Comparison of ENCODE assay signal across 8 mouse cellular contexts in genomic region chr7:67371891-67372672, GRCm38 (mm10). TPM values are rescaled to one million over a fixed set of nuclear protein-coding genes. Genes with fewer than 3 reads are reported as not detected.
DNase-seq lines count a peak whose midpoint lies in the region; ATAC-seq and TF ChIP-seq lines count a peak whose summit lies in the region.

No protein-coding gene starts in this region.

- H3K27ac ChIP-seq in lung, postnatal 0 days (ENCODE audit: low read length) = peak overlapping the region; percentile 98

- peak; percentile 22 for DNase-seq in G1E (ENCODE audit: low spot score)
- DNase-seq in cerebellum, postnatal 14 days = peak; percentile 54 to 64
- DNase-seq in heart, adult 18-20 months = peak; percentile 52 to 62
- DNase-seq in kidney, adult 18-20 months = peak; percentile 46
- DNase-seq in lung, postnatal 0 days (ENCODE audit: low spot score) = peak; percentile 48
- peak; percentile 19 to 25 for DNase-seq in spleen, postnatal 36 days (ENCODE audit: low spot score in 2 of 2)
- DNase-seq in frontal cortex, adult 2 months (ENCODE audit: extremely low spot score in 1 of 2, low spot score in 1 of 2) = no peak

- under 1% methylated on average over 31 of the region's 75 CpGs for WGBS in lung, postnatal 0 days

- ATAC-seq in G1E (ENCODE audit: extremely low read depth, insufficient number of reproducible peaks, low FRiP score, poor library complexity, severe bottlenecking) = no peak
- ATAC-seq in lung, postnatal 0 days = peak; percentile 40

- H3K4me1 ChIP-seq in G1E (ENCODE audit: insufficient read depth, low read depth, low read length) = peaks cover 23% of the 10 kb centered on the region
- peaks cover 13% of the 10 kb centered on the region; the same call in 1 of the 2 replicates for H3K4me1 ChIP-seq in lung, postnatal 0 days (ENCODE audit: insufficient read depth, low read depth, low read length)

- TF ChIP-seq EP300 in lung, postnatal 0 days (IDR thresholded peaks at IDR 0.05) = no peak

- no peaks in the 10 kb centered on the region for H3K9me3 ChIP-seq in G1E (replicated peaks)
- H3K9me3 ChIP-seq in lung, postnatal 0 days (ENCODE audit: low read length) = no peaks in the 10 kb centered on the region

- peak overlapping the region; percentile 81 for H3K4me2 ChIP-seq in lung, postnatal 0 days (replicated peaks; ENCODE audit: low read depth, low read length)

- H3K79me2 ChIP-seq in C2C12 (ENCODE audit: control insufficient read depth, insufficient read depth) = peaks cover 52% of the 10 kb centered on the region

- peak overlapping the region; percentile 87 for H3ac ChIP-seq in C2C12 (ENCODE audit: control insufficient read depth, insufficient read length, low read depth)

- H3K9ac ChIP-seq in lung, postnatal 0 days (replicated peaks; ENCODE audit: low read depth) = peak overlapping the region; percentile 98

- H3K79me3 ChIP-seq in C2C12 (ENCODE audit: low read depth) = peaks cover 48% of the 10 kb centered on the region

- no peak for TF ChIP-seq CTCF in C2C12 (IDR thresholded peaks at IDR 0.05; ENCODE audit: control insufficient read depth, insufficient read depth, insufficient read length)
- TF ChIP-seq CTCF in G1E (IDR thresholded peaks at IDR 0.05; ENCODE audit: low read depth, low read length) = no peak
- TF ChIP-seq CTCF in lung, postnatal 0 days (IDR thresholded peaks at IDR 0.05) = no peak

- H3K27me3 ChIP-seq in C2C12 (ENCODE audit: control insufficient read depth, insufficient read depth, insufficient read length) (no peaks in the 10 kb centered on the region), G1E (ENCODE audit: insufficient read depth, low read length) (peaks cover 22% of the 10 kb centered on the region)
- H3K27me3 ChIP-seq in lung, postnatal 0 days (replicated peaks; ENCODE audit: insufficient read depth, low read length) = no peaks in the 10 kb centered on the region

- H3K36me3 ChIP-seq in C2C12 (ENCODE audit: control insufficient read depth, insufficient read depth) (no peaks in the 10 kb centered on the region), G1E (replicated peaks) (no peaks in the 10 kb centered on the region)
- no peaks in the 10 kb centered on the region for H3K36me3 ChIP-seq in lung, postnatal 0 days (ENCODE audit: insufficient read depth, low read length)

- H3K4me3 ChIP-seq in C2C12 (ENCODE audit: insufficient read depth, poor library complexity, severe bottlenecking) (peak overlapping the region; percentile 75), G1E (ENCODE audit: low read depth, low read length) (peak overlapping the region; percentile 83)
- peak overlapping the region; percentile 92 for H3K4me3 ChIP-seq in lung, postnatal 0 days (ENCODE audit: low read depth, low read length)

TF ChIP-seq in C2C12, 6 proteins besides CTCF, POLR2A, EP300 and RAD21:
- TF ChIP-seq MYOD1 (IDR thresholded peaks at IDR 0.05; ENCODE audit: control insufficient read depth, insufficient read length, low read depth) = no peak
- TF ChIP-seq MYOG (IDR thresholded peaks at IDR 0.05; ENCODE audit: control insufficient read depth, extremely low read depth, insufficient read length) = no peak
- TF ChIP-seq MAX (IDR thresholded peaks at IDR 0.05) = no peak
- TF ChIP-seq CEBPB (IDR thresholded peaks at IDR 0.05; ENCODE audit: low read depth) = no peak
- TF ChIP-seq USF1 (IDR thresholded peaks at IDR 0.05; ENCODE audit: low read depth) = no peak
- no peak for TF ChIP-seq FOSL1 (IDR thresholded peaks at IDR 0.05; ENCODE audit: insufficient read depth, low read length, poor library complexity, severe bottlenecking)

RNA-seq across cellular contexts. Expression of gene Mef2a, which starts 0.6 kb away (rescaled TPM):
- polyA plus RNA-seq in C2C12 (2012; fragmentation: generic; extraction: Trizol) = 14.8 TPM
- 53.3 and 64.8 TPM in 2 replicates for total RNA-seq in G1E (2014; fragmentation: Nextera tagmentation)
- total RNA-seq in G1E (2017) = 20.1 and 24.4 TPM in 2 replicates
- 3.6 and 3.8 TPM in 2 replicates for polyA plus RNA-seq in G1E (2012)
- total RNA-seq in heart, adult 18-20 months (2021) = 100 to 1,000 TPM; 131 to 135 TPM
- 59.4 and 73.6 TPM in 2 replicates for polyA plus RNA-seq in lung, postnatal 0 days (2015; fragmentation: Nextera tagmentation; extraction: Ambion mirVana)
- 77.2 and 80.6 TPM in 2 replicates for polyA plus RNA-seq in frontal cortex, adult 2 months (2012; rRNA removed)

Comparison
In these comparisons a context has a peak if more than half of its experiments do, and no peak if none do; other contexts are left out.
1. DNase-seq: peak in G1E (single experiment), cerebellum, postnatal 14 days (2 of 2), heart, adult 18-20 months (2 of 2), kidney, adult 18-20 months (single experiment), lung, postnatal 0 days (single experiment) and spleen, postnatal 36 days (2 of 2); none in frontal cortex, adult 2 months (0 of 2).
2. Peak in every context shown above with its lines, with median percentiles within 50 percentile points of each other: H3K4me3 ChIP-seq.